Mouse (Mus musculus) myocyte (in vitro differentiated cells): ENCODE measurements around the gene Kat2b.

Experiments used
- CEBPB ChIP-seq: IDR thresholded peaks from 2 replicates; pipeline ENCODE4 v1.6.1; 2011; ENCODE audit warnings: mild to moderate bottlenecking, moderate library complexity; ENCODE audit not compliant: poor library complexity, insufficient read depth, severe bottlenecking
- E2F4 ChIP-seq: IDR thresholded peaks from one replicate; pipeline ENCODE4 v1.6.1; 2011; ENCODE audit warnings: mild to moderate bottlenecking, control low read depth, moderate library complexity; ENCODE audit not compliant: insufficient read depth
- MAX ChIP-seq: IDR thresholded peaks from one replicate; pipeline ENCODE4 v1.6.1; 2011; ENCODE audit warnings: low read depth, mild to moderate bottlenecking, control low read depth
- MYOG ChIP-seq, 3 experiments: IDR thresholded peaks; one replicate each; pipeline ENCODE4 v1.6.1; 2011; ENCODE audit warnings: control low read depth in 2 of 3, low read depth in 2 of 3, mild to moderate bottlenecking in 2 of 3; ENCODE audit not compliant: insufficient read length in 2 of 3, control insufficient read depth in 1 of 3, insufficient read depth in 1 of 3
- POLR2A ChIP-seq: IDR thresholded peaks from one replicate; pipeline ENCODE4 v1.6.1; 2011; ENCODE audit warnings: low read depth, mild to moderate bottlenecking, control low read depth, moderate library complexity; ENCODE audit not compliant: insufficient read length
- TCF12 ChIP-seq: IDR thresholded peaks from one replicate; pipeline ENCODE4 v1.6.1; 2011; ENCODE audit warnings: mild to moderate bottlenecking, control low read depth; ENCODE audit not compliant: poor library complexity, insufficient read depth, severe bottlenecking
- TCF3 ChIP-seq: IDR thresholded peaks from one replicate; pipeline ENCODE4 v1.6.1; 2011; ENCODE audit warnings: low read depth, control low read depth; ENCODE audit not compliant: insufficient read length
- USF1 ChIP-seq: IDR thresholded peaks from one replicate; pipeline ENCODE4 v1.6.1; 2011; ENCODE audit warnings: low read depth, mild to moderate bottlenecking, control low read depth, moderate library complexity

GRCm38 (mm10) chr17:53631344-53631743, 64.7 kb downstream of the Kat2b start:
- no peak for TF ChIP-seq POLR2A
- no peak for TF ChIP-seq CEBPB
- TF ChIP-seq TCF12, result no peak
- no peak for TF ChIP-seq USF1
- no peak for TF ChIP-seq MAX
- TF ChIP-seq MYOG (IDR thresholded peaks at IDR 0.05; ENCODE audit: control insufficient read depth in 1 of 3, insufficient read depth in 1 of 3, insufficient read length in 2 of 3, low read depth in 2 of 3), result no peak
- no peak for TF ChIP-seq TCF3
- no peak for TF ChIP-seq E2F4
